Mouse (Mus musculus) right cerebral cortex, adult 18-20 months (tissue): ENCODE measurements at regions not wholly inside any gene's neighbourhood (a gene's known extent, or its start where the extent isn't known, plus 50 kb on each side); places are given as distances from the start of the nearest gene placed in this dataset.
A peak's percentile ranks its signal among the peaks of the same experiment; 100 is the strongest.

ENCODE experiments used
- DNase-seq: peaks from one replicate; pipeline ENCODE4 v3.0.0; 2022; ENCODE audit warnings: mixed read lengths

DNA sequence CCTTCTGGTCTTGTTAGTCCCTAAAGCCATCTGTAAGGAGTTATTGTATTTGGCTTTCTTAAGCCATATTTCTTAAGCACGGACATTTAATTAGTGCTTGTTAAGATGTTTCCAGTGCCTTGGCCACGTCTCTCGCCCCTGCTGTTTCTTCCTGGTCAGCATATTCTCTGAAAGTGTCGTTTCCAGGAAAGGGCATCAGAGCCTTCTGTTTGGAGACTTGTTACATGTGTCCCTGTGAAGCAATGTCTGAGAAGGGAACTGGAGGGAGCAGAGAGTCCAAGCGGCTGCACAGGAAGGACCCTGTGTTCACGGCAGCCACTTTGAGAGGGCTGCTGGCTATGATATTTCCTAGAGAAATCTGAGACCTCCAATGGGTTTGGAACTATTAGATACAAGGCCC is 320.7 kb downstream of the Mtx2 start:
- DNase-seq: no peak

DNA sequence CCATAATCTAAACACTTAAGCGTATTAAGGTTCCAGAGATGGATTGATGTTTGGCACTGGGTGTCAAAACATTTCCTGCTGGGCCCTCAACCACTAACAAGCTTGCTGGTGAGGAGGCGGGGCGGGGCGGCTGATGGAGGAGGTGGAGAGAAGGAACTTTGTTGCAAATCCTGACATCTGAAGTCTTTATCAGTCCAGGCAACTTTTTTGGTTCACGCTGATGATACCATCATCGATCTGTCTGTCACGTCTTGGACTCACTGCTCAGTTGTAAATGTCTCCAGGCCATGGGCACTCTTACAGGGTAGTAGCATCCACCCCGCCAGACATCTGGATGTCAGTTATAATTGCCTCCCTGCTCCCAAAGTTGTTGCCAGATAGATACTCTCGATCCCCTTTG is 321.8 kb downstream of the Mtx2 start:
- no peak for DNase-seq

DNA sequence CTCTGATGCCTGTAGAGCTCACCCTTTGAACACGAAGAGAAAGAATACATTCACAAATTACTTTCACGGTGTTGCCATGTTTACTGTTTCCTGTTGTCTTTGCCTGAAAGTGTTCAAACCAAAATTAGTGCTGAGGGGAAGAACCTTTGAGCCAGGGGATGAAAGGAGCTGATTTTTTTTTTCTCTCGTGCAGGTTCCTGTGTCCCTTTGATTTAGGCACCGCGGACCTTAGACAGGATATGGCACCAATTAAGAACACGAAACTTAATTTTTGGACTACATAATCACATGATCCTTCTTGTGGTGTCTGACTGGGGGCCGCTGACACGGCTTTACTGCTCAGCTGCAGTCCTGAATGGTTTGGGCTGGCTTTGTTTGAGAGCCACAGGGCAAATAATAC is 322.4 kb downstream of the Mtx2 start:
- DNase-seq: no peak

DNA sequence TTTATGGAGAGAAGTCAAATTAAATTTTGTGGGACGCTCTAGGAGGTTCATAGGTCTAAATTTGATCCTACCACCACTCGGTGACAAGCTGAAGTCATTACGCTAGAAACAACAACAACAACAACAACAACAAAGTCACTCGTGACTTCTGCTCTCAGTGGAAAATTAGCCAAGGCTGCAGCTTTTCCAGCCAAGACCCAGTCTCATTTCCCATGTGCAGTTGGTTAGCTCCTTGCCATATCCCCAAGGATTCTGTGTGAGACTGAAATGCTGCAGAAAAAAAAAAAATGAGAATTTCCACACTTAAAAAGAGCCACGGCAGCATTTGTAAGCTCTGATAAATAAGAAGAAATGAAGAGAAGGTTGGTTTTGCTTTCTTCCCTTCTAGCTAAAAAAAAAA is 323.4 kb downstream of the Mtx2 start:
- no peak for DNase-seq

DNA sequence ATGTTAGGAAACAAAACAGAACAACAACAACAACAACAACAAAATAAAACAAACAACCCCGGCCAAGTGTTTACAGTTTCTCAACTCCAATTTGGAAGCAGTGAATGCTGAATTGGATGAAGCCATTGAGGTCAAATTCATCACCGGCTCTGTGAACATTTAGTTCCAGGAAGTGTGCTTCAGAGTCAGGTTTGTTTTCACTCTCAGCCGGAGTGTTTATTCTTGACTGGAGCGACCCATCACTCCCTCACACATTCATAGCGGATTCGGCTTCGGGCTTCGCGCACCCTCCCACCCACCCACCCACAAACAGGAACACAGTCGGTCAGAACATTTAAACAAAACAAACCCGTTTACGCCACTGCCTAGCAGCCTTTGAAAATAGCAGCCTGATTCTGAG is 324.0 kb downstream of the Mtx2 start:
- DNase-seq: no peak

DNA sequence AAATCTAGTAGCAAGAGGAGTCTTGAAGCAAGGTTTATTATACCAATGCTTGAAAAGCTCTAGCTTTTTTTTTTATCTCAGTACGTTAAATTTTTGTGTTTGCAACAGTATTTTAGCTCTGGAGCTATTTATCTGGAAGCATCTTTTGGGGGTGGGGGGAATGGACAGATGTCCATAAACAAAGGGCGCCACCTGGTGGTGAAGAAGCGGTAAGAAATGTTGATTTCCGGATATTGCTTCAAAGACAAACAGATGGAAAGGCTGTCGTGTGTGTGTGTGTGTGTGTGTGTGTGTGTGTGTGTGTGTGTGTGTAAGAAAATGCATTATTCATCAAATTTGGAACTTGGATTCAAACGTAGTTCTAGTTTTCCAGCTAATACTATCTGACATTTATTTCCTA is 325.4 kb downstream of the Mtx2 start:
- no peak for DNase-seq

DNA sequence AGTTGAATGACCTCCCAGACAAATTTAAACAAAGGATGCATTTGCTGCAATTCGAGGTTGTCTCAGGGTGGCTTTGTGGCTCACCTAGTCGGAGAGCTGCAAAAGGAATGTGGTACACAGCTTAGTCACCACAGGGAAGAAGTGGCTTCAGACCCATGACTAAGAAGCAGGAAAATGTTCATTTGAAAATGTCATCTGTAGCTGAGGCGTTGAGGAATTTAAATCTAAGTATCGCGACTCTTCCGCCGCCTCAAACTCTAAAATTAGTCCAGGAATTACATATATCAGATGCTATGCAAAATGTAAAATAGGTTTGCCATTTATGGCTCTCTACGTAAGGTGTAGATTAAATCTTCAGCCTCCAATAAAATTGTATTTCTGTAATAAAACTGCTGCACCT is 325.9 kb downstream of the Mtx2 start:
- DNase-seq: peak; percentile 24

DNA sequence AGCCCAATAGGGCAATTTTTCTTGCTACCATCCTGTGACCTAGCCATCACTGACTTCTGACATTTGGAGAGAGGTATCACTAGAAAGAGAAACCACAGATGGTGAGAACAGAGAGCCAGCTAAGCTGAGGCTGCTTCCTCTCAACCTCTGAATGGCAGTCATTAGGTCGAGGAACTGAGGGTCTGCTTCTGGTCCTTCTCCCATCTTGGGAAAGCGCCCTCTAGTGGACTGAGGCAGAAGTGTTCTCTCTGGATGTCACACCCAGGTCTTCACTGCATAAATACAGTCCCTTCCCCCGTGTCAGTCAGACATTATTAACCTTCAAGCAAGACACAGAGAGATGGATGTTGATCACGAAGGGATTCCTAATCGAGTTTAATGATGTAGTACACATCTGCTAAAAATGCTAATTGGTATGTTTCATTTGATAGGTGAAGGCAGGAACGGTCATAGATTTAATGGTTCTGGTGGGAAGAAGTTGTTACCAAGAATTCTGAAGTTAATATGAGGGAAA is 326.9 kb downstream of the Mtx2 start:
- no peak for DNase-seq

DNA sequence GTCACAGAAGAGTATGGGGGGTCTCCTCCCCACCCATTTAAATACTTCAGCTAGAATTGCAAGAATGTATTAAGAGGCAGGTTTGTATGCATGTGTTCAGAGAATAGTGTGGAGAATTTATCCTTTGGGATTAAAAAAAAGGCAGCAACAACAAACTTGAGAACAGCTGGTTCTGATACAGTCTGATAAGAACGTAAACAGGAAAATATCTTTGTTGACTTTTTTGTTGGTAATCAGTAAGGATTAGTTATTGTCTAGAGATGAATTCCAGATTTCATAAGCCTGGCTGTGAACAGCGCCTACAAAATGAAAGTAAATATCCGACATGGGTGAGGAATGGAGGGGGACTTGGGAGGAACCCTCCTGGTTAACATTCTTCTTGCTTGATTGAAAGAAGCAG is 328.8 kb downstream of the Mtx2 start:
- no peak for DNase-seq

DNA sequence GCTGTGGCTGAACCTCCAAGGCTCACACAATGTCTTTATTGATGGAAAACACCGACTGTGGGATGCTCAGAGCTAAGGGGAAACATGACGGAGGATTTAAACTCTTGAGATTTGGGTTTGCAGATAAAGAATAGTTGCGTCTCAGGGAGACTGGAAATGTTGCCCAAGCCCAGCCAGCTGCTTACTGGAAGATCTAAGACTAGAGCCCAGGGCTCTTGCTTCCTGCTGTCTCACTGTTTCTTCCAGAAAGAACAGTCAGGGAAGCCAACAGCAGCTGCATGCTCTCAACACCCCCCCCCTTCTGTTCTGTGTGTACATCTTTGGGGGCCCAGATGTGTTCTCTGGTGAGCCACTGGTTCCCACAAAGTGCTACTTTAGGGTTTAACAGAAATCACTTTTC is 333.0 kb downstream of the Mtx2 start:
- no peak for DNase-seq

DNA sequence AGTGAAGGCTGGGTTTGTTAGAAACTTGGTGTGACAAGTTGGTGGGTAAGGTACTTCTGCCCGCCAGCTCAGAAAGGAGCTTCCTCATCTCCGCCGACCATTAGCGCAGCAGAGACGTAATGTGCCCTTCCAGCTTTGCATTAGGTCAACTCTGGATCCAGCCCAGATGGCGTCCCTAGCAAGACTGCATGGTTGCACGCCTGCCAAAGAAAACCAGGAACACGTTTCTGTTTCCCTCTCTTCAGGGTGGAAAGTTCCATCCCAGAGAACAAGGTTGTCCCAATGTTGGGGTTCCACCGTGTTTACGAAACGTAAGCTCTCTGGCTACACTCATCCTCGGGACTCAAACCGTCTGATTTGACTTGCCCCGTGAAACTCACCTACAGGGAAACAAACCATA is 335.5 kb downstream of the Mtx2 start:
- DNase-seq: no peak

DNA sequence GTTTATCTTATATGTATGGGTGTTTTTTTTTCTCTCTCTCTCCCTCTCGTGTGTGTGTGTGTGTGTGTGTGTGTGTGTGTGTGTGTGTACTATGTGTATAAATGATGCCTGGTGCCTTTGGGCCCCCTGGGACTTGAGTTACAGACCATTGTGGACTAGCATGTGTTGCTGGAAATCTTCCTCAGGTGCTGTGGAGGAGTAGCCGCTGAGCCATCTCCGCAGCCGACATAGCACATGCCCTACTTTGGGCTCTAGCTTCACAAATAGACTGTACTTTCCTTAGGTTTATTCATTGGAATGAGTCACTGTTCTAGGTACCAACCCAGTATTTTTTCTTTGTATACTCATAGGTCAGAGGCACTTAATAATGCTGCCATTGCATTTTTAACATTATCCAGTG is 339.4 kb downstream of the Mtx2 start:
- no peak for DNase-seq

DNA sequence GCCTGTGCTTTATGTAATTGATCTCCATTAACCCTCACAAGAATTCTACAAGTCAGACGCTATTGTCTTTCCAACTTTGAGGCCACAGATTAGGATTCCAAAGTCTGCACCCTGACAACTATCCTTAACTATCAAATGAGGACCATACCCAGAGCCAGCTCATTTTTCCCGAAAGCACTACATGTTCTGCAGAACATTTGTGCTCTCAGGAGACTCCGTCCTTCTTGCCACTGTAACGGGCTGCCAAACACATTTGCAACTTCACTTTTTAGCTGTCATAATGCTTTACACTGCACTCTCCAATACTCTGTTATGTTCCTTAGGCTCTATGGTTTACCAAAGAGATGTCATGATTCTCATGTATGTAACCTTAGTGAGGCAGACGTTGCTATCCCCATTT is 350.7 kb downstream of the Mtx2 start:
- DNase-seq: no peak

DNA sequence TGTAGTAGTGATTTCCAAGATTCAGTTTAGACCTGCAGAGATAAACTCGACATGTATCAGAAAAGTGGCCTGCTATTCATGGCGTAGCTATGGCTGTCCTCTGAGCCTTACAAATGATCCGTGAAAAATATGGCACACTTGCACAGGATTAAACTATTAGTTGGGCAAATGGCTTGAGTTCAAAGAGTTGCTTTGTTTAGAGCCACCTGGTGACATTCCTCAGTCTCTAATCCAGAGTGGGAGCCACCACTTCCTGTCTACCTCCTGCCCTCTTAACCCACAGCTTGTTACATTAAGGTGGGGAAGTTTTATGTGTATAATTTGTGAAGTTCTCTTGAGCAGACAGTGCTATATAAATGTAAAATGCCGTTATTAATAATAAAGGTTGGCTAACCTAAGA is 357.7 kb downstream of the Mtx2 start:
- no peak for DNase-seq

DNA sequence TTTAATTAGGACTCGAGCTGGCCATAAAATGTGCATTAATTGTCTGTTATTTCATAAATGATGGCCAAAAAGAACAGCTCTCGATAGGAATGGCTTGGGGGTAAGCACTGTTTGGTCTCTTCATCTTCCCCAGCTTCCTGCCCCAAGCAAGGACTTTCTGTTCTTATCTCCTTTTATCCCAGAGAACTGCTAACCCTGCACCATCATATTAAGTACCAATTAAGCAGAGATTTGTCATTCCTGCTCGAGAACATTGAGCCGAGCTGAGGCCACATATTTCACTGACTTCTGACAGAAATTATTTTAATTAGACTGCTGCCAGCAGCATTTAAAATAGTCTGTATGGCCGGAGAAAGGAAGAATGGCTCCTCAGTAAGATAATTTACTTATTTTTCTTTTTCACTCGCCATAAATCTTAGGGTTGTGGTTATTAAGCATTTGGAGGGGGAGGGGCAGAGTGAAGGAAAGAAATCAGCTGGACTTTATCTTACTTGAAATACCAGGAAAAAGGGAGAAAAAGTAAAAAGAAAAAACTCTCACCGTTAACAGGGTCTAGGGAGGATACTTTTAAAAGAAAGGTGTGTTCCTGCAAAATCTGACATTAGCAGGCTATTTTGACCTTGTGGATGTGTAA is 377.1 kb downstream of the Mtx2 start:
- no peak for DNase-seq

DNA sequence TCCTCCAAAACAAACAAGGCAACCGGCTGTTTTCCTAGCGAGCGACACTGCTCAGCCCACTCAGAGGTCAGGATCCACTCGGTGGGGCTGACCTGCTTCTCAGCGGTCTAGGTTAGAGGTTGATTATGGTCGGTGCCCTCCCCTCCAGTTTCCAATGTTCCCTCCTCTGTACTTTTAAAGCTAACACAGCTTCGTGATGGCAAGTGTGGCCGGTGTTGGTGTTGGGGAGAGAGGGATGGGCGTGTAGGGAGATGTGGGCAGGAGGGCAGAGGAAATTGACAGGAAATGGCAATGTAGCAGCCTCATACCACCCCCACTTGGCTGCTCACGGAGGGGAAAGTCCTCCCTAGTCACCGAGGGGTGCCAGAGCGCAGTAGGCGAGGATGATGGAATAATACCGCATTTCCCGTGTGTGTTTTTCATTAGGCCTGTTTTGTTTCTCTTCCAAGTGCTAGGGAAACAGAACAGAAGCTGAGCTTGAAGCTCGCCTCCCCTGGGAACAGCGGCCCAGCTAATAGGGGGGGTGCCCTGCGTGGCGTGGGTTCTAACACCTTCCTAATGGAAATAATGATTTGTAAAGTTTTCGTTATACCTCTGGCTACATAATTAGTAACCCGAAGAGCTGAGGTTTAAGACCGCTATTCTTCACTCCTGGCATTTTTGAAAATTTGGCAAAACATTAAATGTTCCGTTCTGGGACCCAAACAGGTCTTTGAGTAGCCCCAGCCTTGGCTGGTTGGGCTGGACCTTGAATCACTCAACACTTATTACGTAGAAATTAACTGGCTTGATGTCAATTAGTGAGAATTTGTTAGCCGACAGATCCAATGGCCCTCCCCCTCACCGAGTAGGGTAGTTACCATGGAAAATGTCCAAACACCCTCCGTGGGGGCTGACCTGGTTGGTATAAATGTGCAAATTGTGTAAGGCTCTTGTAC is 383.5 kb downstream of the Mtx2 start:
- DNase-seq: no peak

DNA sequence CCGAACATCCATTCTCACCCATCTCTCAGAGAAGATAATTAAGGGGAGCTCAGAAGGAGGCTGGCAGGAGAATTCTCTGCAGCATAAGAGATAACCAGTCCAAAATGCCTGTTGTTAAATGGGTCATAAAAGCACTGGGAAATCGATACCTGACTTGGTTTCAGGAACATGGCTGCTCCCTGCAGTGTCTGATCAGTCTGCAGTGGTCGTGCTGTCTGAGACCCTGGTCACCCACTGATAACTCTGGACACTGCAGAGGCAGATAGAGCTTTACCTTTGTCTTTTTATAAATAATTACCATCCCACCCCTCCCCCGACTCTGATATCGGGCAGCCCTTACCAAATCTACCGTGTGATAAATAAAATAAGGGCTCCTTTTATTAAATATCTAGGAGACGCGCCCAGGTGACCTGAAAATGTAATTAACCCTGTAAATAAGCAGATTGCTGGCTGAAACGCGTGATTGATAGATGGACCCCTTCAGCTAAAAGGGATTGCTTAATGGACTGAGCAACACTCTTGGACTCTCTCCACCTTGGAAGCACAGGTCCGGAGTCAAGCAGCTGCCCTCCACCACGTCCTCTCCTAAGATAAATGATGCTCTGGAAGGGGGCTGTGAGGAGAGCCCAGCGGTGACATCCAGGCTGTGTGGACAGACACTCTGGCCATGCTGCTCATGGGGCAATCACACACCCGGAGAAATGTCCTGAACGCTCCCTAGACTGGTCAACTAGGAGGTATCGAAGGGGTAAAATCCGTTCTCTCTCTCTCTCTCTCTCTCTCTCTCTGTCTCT is 384.4 kb downstream of the Mtx2 start:
- DNase-seq: no peak

DNA sequence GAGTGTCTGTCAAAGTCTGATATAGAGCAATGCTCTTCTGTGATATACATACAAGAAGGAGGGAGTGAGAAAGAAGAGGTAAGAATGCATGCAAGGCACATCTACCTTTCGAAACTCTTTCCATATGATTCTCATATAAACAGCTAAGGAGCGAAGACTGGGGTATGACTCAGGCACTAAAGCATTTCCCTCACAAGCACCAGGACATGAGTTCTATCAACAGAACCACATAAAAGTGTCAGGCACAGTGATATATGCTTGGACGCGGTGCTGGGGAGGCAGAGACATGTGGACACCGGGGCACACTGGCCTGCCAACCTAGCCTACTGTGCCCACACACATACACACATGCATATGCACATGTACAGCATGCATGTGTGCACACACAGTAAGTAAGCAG is 391.3 kb downstream of the Mtx2 start:
- no peak for DNase-seq

DNA sequence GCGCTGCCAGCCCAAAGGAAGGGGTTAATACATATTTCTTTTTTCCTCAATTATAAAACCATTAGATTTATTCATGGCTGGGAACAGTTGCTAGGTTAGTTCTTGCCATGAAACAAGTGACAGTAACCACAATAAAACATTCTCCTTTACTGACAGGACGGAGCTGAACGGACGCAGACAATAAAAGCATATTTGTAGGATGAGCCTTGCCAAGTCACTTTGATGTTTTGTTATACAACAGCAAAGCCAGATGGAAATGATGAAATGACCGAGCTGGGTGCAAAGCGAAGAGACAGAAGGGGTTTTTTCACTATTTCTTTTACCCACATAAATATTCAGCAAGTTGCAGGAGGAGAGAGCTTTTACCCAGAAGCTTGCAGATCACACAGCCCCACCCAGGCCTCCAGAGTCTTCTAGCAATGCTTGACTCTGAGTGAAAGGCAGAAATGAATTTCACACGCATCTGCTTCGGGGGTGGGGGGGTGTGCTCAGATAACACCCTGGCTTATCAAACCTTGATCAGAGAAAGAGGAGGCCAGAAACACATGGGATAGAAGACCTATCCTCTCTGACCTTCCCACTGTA is 395.3 kb downstream of the Mtx2 start:
- DNase-seq: no peak

DNA sequence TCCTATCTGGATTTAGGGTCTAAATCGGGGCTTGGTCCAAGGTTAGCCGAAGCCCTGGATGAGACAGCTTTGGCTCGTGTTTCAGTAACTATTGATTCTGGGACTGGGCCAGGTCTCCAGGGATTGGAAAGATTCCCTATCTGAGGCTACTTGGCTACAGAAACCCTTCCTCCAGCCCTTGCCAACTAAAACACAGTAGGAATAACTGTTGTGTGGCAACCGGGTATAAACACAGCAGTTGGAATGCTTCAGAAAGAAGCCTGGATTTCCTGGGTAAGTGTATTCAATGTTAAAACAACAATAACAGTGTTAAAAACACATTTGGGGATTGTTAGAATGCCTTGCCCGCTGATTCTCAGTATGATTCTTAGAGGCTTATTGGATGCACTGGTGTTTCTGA is 398.8 kb downstream of the Mtx2 start:
- no peak for DNase-seq

DNA sequence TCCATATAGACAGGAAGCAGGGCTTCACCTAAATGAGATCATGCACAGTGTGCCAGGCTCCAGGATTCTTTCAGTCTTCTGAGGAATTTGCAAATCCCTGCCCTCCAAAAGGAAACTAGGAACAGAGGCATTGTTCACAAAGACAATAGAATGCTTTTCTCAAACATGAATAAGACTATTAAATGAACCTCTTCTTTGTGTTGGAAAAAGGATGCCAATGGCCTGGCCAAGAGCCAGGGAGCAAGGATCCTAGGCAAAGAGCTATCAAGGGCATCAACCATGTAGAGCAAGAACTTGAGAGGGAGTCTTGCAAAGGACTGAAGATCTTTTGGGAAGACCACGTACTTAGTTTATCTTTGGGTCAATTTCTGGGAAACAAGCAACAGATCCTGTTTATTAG is 415.4 kb downstream of the Mtx2 start:
- DNase-seq: no peak

DNA sequence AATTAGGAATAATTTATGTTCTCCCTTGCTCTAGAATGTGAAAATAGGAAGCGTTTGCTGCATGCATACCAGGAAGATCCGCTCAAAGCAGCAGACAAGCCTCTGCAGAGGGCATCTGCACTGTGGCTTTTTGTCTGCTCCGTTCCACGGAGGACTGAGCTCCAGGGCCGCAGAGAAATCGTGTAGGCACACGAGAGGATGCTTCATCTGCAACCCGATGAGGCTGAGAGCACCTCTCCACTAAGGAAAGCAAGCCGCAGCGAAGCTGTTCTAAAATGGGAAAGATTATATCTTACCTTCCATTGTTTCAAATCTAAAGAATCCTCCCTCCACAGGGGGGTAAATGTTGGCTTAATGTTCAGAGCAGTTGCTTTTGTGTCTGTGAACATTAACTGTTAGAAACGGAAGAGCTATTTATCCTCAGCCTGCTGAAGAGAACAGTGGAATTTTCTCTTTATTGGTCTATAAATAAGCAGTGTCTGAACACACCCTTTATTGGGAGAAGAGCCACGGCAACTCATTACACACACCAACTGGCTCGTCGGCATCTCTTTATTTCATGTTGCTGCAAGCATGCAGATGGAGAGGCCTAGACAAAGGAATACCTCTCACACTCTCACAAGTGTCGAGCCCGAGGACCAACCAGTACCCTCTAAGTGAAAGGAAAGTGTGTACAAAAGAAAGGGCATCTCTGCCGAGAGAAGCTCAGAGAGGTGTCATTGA is 414.6 kb upstream of the Hnrnpa3 start:
- no peak for DNase-seq

DNA sequence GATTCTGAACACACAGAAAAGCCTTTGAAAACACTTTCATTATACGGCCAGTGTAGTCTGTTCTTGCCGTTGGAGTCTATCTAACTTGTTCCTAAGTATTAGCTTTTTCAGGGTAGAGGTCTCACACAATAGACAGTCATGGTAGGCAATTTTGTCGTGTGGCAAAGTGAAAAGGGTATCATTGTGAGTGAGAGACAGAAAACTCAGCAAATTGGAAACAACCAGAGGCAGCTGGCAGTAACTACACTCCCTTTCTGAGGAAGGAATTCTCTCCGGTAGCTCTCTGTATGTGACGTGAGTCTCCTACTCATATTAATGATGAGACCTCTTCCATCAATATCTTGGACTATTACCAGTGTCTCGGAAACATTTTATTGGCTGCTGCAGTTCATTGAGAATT is 413.8 kb upstream of the Hnrnpa3 start:
- no peak for DNase-seq
